Mouse (Mus musculus) regulatory T cell (primary cell): ENCODE data around the gene Cpt1a.

Experiments used
- in situ Hi-C: fragments of 300-600 bp; cut with MboI, MseI; formaldehyde crosslinking; loops from one replicate; pipeline ENCODE4 v1.15.1; 2025; ENCODE audit warnings: high pct_unique_total_duplicates

The Cpt1a gene

GRCm38 (mm10) chr19:3324931-3325711 is 3.0 kb downstream of the Cpt1a start:
- in situ Hi-C loops: loop anchor here (5.0 to 10.0 kb wide), 2 partner anchors 247 to 790 kb away; no protein-coding TSS in a partner anchor

GRCm38 (mm10) chr19:3325771-3326478 is 3.8 kb downstream of the Cpt1a start:
- in situ Hi-C loops: loop anchor here (5.0 to 10.0 kb wide), 2 partner anchors 246 to 789 kb away; no protein-coding TSS in a partner anchor

GRCm38 (mm10) chr19:3326479-3327047 is 4.4 kb downstream of the Cpt1a start:
- in situ Hi-C loops: loop anchor here (5.0 to 10.0 kb wide), 2 partner anchors 246 to 788 kb away; no protein-coding TSS in a partner anchor

GRCm38 (mm10) chr19:3333247-3333646 is 11.1 kb downstream of the Cpt1a start:
- in situ Hi-C loops: no loop called here

- in situ Hi-C loops: no loop called here
These were observed 11.8 kb downstream of the Cpt1a start for GRCm38 (mm10) chr19:3333694-3334515.

- in situ Hi-C loops: no loop called here
These were observed 12.4 kb downstream of the Cpt1a start for GRCm38 (mm10) chr19:3334550-3334949.

GRCm38 (mm10) chr19:3335917-3336316 is 13.8 kb downstream of the Cpt1a start:
- in situ Hi-C loops: no loop called here

GRCm38 (mm10) chr19:3336485-3337255 is 14.5 kb downstream of the Cpt1a start:
- in situ Hi-C loops: no loop called here

GRCm38 (mm10) chr19:3339187-3339586 is 17.1 kb downstream of the Cpt1a start:
- in situ Hi-C loops: no loop called here

- in situ Hi-C loops: no loop called here
These were observed 18.9 kb downstream of the Cpt1a start for GRCm38 (mm10) chr19:3341021-3341420.

- in situ Hi-C loops: no loop called here
These were observed 21.8 kb downstream of the Cpt1a start for GRCm38 (mm10) chr19:3343929-3344328.

- in situ Hi-C loops: no loop called here
These were observed 22.8 kb downstream of the Cpt1a start for GRCm38 (mm10) chr19:3344636-3345544.

GRCm38 (mm10) chr19:3347784-3348183 is 25.6 kb downstream of the Cpt1a start:
- in situ Hi-C loops: no loop called here

GRCm38 (mm10) chr19:3353415-3354111 is 31.4 kb downstream of the Cpt1a start:
- in situ Hi-C loops: no loop called here

- in situ Hi-C loops: no loop called here
These were observed 33.0 kb downstream of the Cpt1a start for GRCm38 (mm10) chr19:3355096-3355495.

- in situ Hi-C loops: no loop called here
These were observed 34.4 kb downstream of the Cpt1a start for GRCm38 (mm10) chr19:3356516-3356915.

GRCm38 (mm10) chr19:3357620-3358019 is 35.5 kb downstream of the Cpt1a start:
- in situ Hi-C loops: no loop called here

- in situ Hi-C loops: no loop called here
These were observed 37.9 kb downstream of the Cpt1a start for GRCm38 (mm10) chr19:3359841-3360588.
